Mouse (Mus musculus): ENCODE measurements around the gene Gm20738. TPM values are rescaled to one million over a fixed set of nuclear protein-coding genes. Genes with fewer than 3 reads are reported as not detected.

Gm20738 gene
- not detected in 2 replicates for polyA plus RNA-seq (2012)

GRCm38 (mm10) chrY:37957511-37957910 is at the start of gene Gm20738:
Gene Gm20738, plus strand, starts transcription at chrY:37957811.

Measured in megakaryocyte-erythroid progenitor cell, adult 5 weeks (primary cell).